In the genomic region with DNA sequence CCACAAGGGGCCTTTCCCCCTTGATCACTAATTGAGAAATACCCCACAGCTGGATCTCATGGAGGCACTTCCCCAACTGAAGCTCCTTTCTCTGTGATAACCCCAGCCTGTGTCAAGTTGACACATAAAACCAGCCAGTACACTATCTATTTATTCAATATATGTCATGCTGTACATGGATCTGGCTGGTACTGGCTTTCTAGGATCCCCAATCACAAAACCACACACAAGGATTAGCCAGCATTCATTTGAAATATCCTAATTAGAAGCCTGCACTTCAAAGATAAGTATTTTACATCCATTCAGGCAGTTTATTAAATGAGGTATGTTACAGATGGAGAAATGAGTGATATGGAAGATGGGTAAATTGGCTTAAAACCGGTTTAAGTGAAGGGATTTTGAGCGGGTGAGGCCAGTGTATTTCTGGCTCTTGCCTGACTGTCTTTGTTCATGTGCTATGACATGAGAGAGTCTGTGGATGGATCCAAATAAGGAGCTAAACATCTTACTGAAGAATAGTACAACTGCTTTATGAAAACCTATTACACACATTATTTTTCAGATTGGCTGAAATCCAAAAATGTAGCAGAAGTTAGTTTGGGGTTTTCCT, we compare ENCODE assay signal across 14 mouse cellular contexts.
"Had no signal": no experiment of that assay in that cellular context is flagged by ENCODE, and none has a peak within 500 bp of the region (broad histone marks: within the 10 kb centered on the region; RNA-seq: fewer than 3 reads in every experiment).

No protein-coding gene starts in this region.

- DNase-seq: kidney, adult 2 months; kidney, postnatal 14 days; layer of hippocampus, adult 9-11 months; layer of hippocampus, postnatal 36 days; left cerebral cortex, postnatal 4 days; lung, adult 18-20 months; right cerebral cortex, postnatal 14 days; thymus, adult 2 months; thymus, postnatal 25 days had no signal

- H3K4me2 ChIP-seq: kidney, embryonic 15.5 days; limb, embryonic 13.5 days; midbrain, embryonic 12.5 days; stomach, embryonic 15.5 days had no signal

- H3K27me3 ChIP-seq: kidney, embryonic 15.5 days; limb, embryonic 13.5 days; midbrain, embryonic 12.5 days; stomach, embryonic 15.5 days had no signal

- H3K4me3 ChIP-seq: kidney, embryonic 15.5 days; limb, embryonic 13.5 days; midbrain, embryonic 12.5 days; stomach, embryonic 15.5 days had no signal

- H3K36me3 ChIP-seq: kidney, embryonic 15.5 days; limb, embryonic 13.5 days; midbrain, embryonic 12.5 days; stomach, embryonic 15.5 days had no signal

- H3K27ac ChIP-seq: kidney, embryonic 15.5 days; limb, embryonic 13.5 days; liver, embryonic 14.5 days; midbrain, embryonic 12.5 days; stomach, embryonic 15.5 days had no signal

- H3K9ac ChIP-seq: kidney, embryonic 15.5 days; limb, embryonic 13.5 days; liver, embryonic 14.5 days; midbrain, embryonic 12.5 days; stomach, embryonic 15.5 days had no signal

- H3K9me3 ChIP-seq: kidney, embryonic 15.5 days; limb, embryonic 13.5 days; midbrain, embryonic 12.5 days; stomach, embryonic 15.5 days had no signal
